Comparison of ENCODE assay signal across 7 mouse cellular contexts in genomic region chr11:87126281-87126823, GRCm38 (mm10). TPM values are rescaled to one million over a fixed set of nuclear protein-coding genes. Genes with fewer than 3 reads are reported as not detected.
DNase-seq lines count a peak whose midpoint lies in the region; ATAC-seq lines count a peak whose summit lies in the region.

No protein-coding gene starts in this region.

- peaks cover 24% of the 10 kb centered on the region for H3K4me1 ChIP-seq in megakaryocyte, embryonic 14.5 days
- H3K4me1 ChIP-seq in embryonic facial prominence, embryonic 15.5 days: peaks cover 7% of the 10 kb centered on the region; the same call in 1 of the 2 replicates
- peaks cover 25% of the 10 kb centered on the region for H3K4me1 ChIP-seq in limb, embryonic 10.5 days
- H3K4me1 ChIP-seq in stomach, embryonic 14.5 days (ENCODE audit: control insufficient read depth, insufficient read depth, low read length): no peaks in the 10 kb centered on the region; the same call in 1 of the 2 replicates

- H3K27me3 ChIP-seq in megakaryocyte, embryonic 14.5 days (replicated peaks): no peaks in the 10 kb centered on the region
- no peaks in the 10 kb centered on the region for H3K27me3 ChIP-seq in embryonic facial prominence, embryonic 15.5 days
- H3K27me3 ChIP-seq in limb, embryonic 10.5 days (ENCODE audit: low read depth, poor library complexity, severe bottlenecking): no peaks in the 10 kb centered on the region
- H3K27me3 ChIP-seq in stomach, embryonic 14.5 days (ENCODE audit: control insufficient read depth, insufficient read depth, low read length): no peaks in the 10 kb centered on the region

- ATAC-seq in megakaryocyte, adult 5-6 weeks (ENCODE audit: poor library complexity, severe bottlenecking): no peak
- ATAC-seq in embryonic facial prominence, embryonic 15.5 days (ENCODE audit: insufficient number of reproducible peaks, low FRiP score, low TSS enrichment, low read depth): no peak
- ATAC-seq in stomach, embryonic 14.5 days (ENCODE audit: insufficient number of reproducible peaks, insufficient read depth, low FRiP score, low read depth): no peak; the same call in 1 of the 2 replicates

- H3K4me3 ChIP-seq in megakaryocyte, embryonic 14.5 days (replicated peaks): peak overlapping the region; percentile 97
- H3K4me3 ChIP-seq in embryonic facial prominence, embryonic 15.5 days (replicated peaks): peak overlapping the region; percentile 96
- peak overlapping the region; percentile 91 for H3K4me3 ChIP-seq in limb, embryonic 10.5 days
- peak overlapping the region; percentile 86 for H3K4me3 ChIP-seq in stomach, embryonic 14.5 days (ENCODE audit: low read depth, low read length)

- DNase-seq in limb, embryonic 10.5 days (ENCODE audit: low spot score): no peak
- no peak for DNase-seq in urinary bladder, postnatal 4 days (ENCODE audit: low spot score in 2 of 2)
- DNase-seq in T-cell, adult 2 months (ENCODE audit: low spot score): no peak

- H3K36me3 ChIP-seq in megakaryocyte, embryonic 14.5 days (replicated peaks; ENCODE audit: low read length): peaks cover 42% of the 10 kb centered on the region
- H3K36me3 ChIP-seq in embryonic facial prominence, embryonic 15.5 days: peaks cover 20% of the 10 kb centered on the region
- H3K36me3 ChIP-seq in limb, embryonic 10.5 days: peaks cover 44% of the 10 kb centered on the region
- H3K36me3 ChIP-seq in stomach, embryonic 14.5 days (ENCODE audit: control insufficient read depth, insufficient read depth, low read length): peaks cover 26% of the 10 kb centered on the region

- H3K9ac ChIP-seq in embryonic facial prominence, embryonic 15.5 days: peak overlapping the region; percentile 40
- peak overlapping the region; percentile 29 for H3K9ac ChIP-seq in stomach, embryonic 14.5 days (replicated peaks; ENCODE audit: low read depth, low read length)

- H3K4me2 ChIP-seq in embryonic facial prominence, embryonic 15.5 days (replicated peaks): peak overlapping the region; percentile 83
- H3K4me2 ChIP-seq in stomach, embryonic 14.5 days (replicated peaks; ENCODE audit: low read depth, low read length): peak overlapping the region; percentile 72

- H3K27ac ChIP-seq in embryonic facial prominence, embryonic 15.5 days (replicated peaks): peak overlapping the region; percentile 87
- peak overlapping the region; percentile 93 for H3K27ac ChIP-seq in limb, embryonic 10.5 days
- H3K27ac ChIP-seq in stomach, embryonic 14.5 days (ENCODE audit: low read length): peak overlapping the region; percentile 77

- 2% methylated on average over 12 of the region's 12 CpGs for WGBS in embryonic facial prominence, embryonic 15.5 days
- WGBS in limb, embryonic 10.5 days: under 1% methylated on average over 12 of the region's 12 CpGs
- WGBS in stomach, embryonic 14.5 days: 2% methylated on average over 12 of the region's 12 CpGs

- no peaks in the 10 kb centered on the region for H3K9me3 ChIP-seq in megakaryocyte, embryonic 14.5 days
- no peaks in the 10 kb centered on the region for H3K9me3 ChIP-seq in embryonic facial prominence, embryonic 15.5 days (replicated peaks)
- no peaks in the 10 kb centered on the region for H3K9me3 ChIP-seq in limb, embryonic 10.5 days (replicated peaks)
- no peaks in the 10 kb centered on the region for H3K9me3 ChIP-seq in stomach, embryonic 14.5 days (ENCODE audit: control insufficient read depth, low read depth, low read length)

RNA-seq across cellular contexts. Expression of gene Trim37, which starts 0.5 kb away (rescaled TPM):
- 4.1 and 6.3 TPM in 2 replicates for polyA plus RNA-seq in megakaryocyte, embryonic 14.5 days (2012; ENCODE audit: insufficient read depth, low replicate concordance)
- 14.5 and 14.9 TPM in 2 replicates for total RNA-seq in megakaryocyte, adult 5-6 weeks (2015)
- total RNA-seq in megakaryocyte, adult 5-6 weeks (2017): 23.8 and 26.4 TPM in 2 replicates
- polyA plus RNA-seq in embryonic facial prominence, embryonic 15.5 days (2015; fragmentation: Nextera tagmentation; extraction: Ambion mirVana): 25.8 and 28.5 TPM in 2 replicates
- polyA plus RNA-seq in limb, embryonic 10.5 days (2016; fragmentation: Nextera tagmentation; extraction: Ambion mirVana): 42.7 and 46.5 TPM in 2 replicates
- polyA plus RNA-seq in stomach, embryonic 14.5 days (2014; fragmentation: Nextera tagmentation; extraction: Ambion mirVana): 28.8 and 31.7 TPM in 2 replicates

RNA-seq across cellular contexts. Expression of gene Ska2, which starts 17.3 kb away (rescaled TPM):
- polyA plus RNA-seq in megakaryocyte, embryonic 14.5 days (2012; ENCODE audit: insufficient read depth, low replicate concordance): 0.92 TPM in 1 of 2 replicates, not detected in the other
- 34.7 and 36.2 TPM in 2 replicates for total RNA-seq in megakaryocyte, adult 5-6 weeks (2015)
- 31.2 and 34.1 TPM in 2 replicates for total RNA-seq in megakaryocyte, adult 5-6 weeks (2017)
- polyA plus RNA-seq in embryonic facial prominence, embryonic 15.5 days (2015; fragmentation: Nextera tagmentation; extraction: Ambion mirVana): 46.5 and 48.4 TPM in 2 replicates
- polyA plus RNA-seq in limb, embryonic 10.5 days (2016; fragmentation: Nextera tagmentation; extraction: Ambion mirVana): 90.1 and 113 TPM in 2 replicates
- polyA plus RNA-seq in stomach, embryonic 14.5 days (2014; fragmentation: Nextera tagmentation; extraction: Ambion mirVana): 55.6 and 66.5 TPM in 2 replicates

RNA-seq across cellular contexts. Expression of gene Prr11, which starts 17.8 kb away (rescaled TPM):
- 0.71 and 0.74 TPM in 2 replicates for polyA plus RNA-seq in megakaryocyte, embryonic 14.5 days (2012; ENCODE audit: insufficient read depth, low replicate concordance)
- total RNA-seq in megakaryocyte, adult 5-6 weeks (2015): 60.5 and 66.1 TPM in 2 replicates
- total RNA-seq in megakaryocyte, adult 5-6 weeks (2017): 19.6 and 24.0 TPM in 2 replicates
- 7.5 and 8.8 TPM in 2 replicates for polyA plus RNA-seq in embryonic facial prominence, embryonic 15.5 days (2015; fragmentation: Nextera tagmentation; extraction: Ambion mirVana)
- polyA plus RNA-seq in limb, embryonic 10.5 days (2016; fragmentation: Nextera tagmentation; extraction: Ambion mirVana): 14.7 and 15.7 TPM in 2 replicates
- 13.8 and 15.1 TPM in 2 replicates for polyA plus RNA-seq in stomach, embryonic 14.5 days (2014; fragmentation: Nextera tagmentation; extraction: Ambion mirVana)

RNA-seq across cellular contexts. Expression of gene Smg8, which starts 39.8 kb away (rescaled TPM):
- polyA plus RNA-seq in megakaryocyte, embryonic 14.5 days (2012; ENCODE audit: insufficient read depth, low replicate concordance): 2.3 TPM in 1 of 2 replicates, not detected in the other
- total RNA-seq in megakaryocyte, adult 5-6 weeks (2015): 12.4 and 16.5 TPM in 2 replicates
- 17.1 and 19.0 TPM in 2 replicates for total RNA-seq in megakaryocyte, adult 5-6 weeks (2017)
- 18.5 and 19.4 TPM in 2 replicates for polyA plus RNA-seq in embryonic facial prominence, embryonic 15.5 days (2015; fragmentation: Nextera tagmentation; extraction: Ambion mirVana)
- polyA plus RNA-seq in limb, embryonic 10.5 days (2016; fragmentation: Nextera tagmentation; extraction: Ambion mirVana): 28.0 and 31.8 TPM in 2 replicates
- 17.9 and 20.1 TPM in 2 replicates for polyA plus RNA-seq in stomach, embryonic 14.5 days (2014; fragmentation: Nextera tagmentation; extraction: Ambion mirVana)

RNA-seq across cellular contexts. Expression of gene Gdpd1, which starts 52.5 kb away (rescaled TPM):
- polyA plus RNA-seq in megakaryocyte, embryonic 14.5 days (2012; ENCODE audit: insufficient read depth, low replicate concordance): 1.2 TPM in 1 of 2 replicates, not detected in the other
- 0.18 and 0.22 TPM in 2 replicates for total RNA-seq in megakaryocyte, adult 5-6 weeks (2015)
- total RNA-seq in megakaryocyte, adult 5-6 weeks (2017): 0.08 and 0.44 TPM in 2 replicates
- polyA plus RNA-seq in embryonic facial prominence, embryonic 15.5 days (2015; fragmentation: Nextera tagmentation; extraction: Ambion mirVana): 22.1 and 26.8 TPM in 2 replicates
- 16.6 and 25.9 TPM in 2 replicates for polyA plus RNA-seq in limb, embryonic 10.5 days (2016; fragmentation: Nextera tagmentation; extraction: Ambion mirVana)
- polyA plus RNA-seq in stomach, embryonic 14.5 days (2014; fragmentation: Nextera tagmentation; extraction: Ambion mirVana): 25.0 and 25.9 TPM in 2 replicates

Comparison
In these comparisons a context has a peak if more than half of its experiments do, and no peak if none do; other contexts are left out.
1. RNA of gene Ska2, which starts 17.3 kb away (polyA plus RNA-seq): 90.1 to 113 TPM in limb, embryonic 10.5 days, 55.6 to 66.5 TPM in stomach, embryonic 14.5 days and 46.5 to 48.4 TPM in embryonic facial prominence, embryonic 15.5 days; 0.92 TPM in megakaryocyte, embryonic 14.5 days; every median in the first group is over 10 times any median in the second.
2. Peak in every context shown above with its lines, with median percentiles within 50 percentile points of each other: H3K4me3 ChIP-seq and H3K27ac ChIP-seq.